Comparison of ENCODE assay signal across 9 mouse cellular contexts in the genomic region with DNA sequence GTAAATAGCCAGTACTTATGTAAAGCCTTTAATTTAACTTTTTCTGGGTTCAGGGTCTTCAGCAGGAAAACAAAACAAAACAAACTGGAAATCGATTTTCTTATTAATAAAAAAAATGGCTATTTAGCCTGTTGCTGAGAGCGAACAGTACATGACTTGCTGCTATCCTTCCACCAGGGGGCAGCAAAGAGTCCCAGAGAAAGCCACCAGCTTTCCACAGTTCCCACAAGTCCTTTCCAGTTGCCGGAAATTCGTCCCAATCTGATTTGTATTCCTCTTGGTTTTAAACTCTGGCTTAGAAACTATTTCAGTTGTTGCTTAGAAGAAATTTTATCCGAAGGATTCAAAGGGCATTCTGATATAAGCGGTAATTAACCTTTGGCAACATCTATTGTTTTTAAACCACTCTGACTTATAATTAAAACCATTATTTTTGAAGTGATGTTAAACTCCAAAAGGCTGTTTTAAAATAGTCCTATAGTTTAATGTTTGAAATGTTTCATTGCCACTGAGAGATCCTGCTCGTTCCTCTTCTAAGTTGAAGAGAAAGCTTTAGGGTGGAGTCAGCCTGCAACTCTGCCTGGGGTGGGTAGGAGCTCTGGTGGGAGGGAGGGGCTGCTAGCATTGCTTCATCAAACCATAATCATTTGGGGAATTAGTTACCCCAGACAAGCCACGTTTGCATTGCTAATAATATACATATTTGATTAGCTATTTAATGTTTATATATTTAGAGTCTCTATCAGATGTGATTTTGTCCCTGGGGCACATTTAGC. TPM values are rescaled to one million over a fixed set of nuclear protein-coding genes. Genes with fewer than 3 reads are reported as not detected.
A peak's percentile ranks its signal among the peaks of the same experiment; 100 is the strongest.
DNase-seq lines count a peak whose midpoint lies in the region; ATAC-seq and TF ChIP-seq lines count a peak whose summit lies in the region.
"Had no signal": no experiment of that assay in that cellular context is flagged by ENCODE, and none has a peak within 500 bp of the region (broad histone marks: within the 10 kb centered on the region; RNA-seq: fewer than 3 reads in every experiment).

No protein-coding gene starts in this region.

- no peaks in the 10 kb centered on the region for H3K36me3 ChIP-seq in embryonic facial prominence, embryonic 13.5 days
- H3K36me3 ChIP-seq in heart, embryonic 13.5 days, result no peaks in the 10 kb centered on the region
- no peaks in the 10 kb centered on the region for H3K36me3 ChIP-seq in liver, embryonic 12.5 days

- no peak overlapping the region for H3K9ac ChIP-seq in embryonic facial prominence, embryonic 13.5 days
- H3K9ac ChIP-seq in heart, embryonic 13.5 days, result peak overlapping the region; percentile 56; the same call in 1 of the 2 replicates
- H3K9ac ChIP-seq in liver, embryonic 12.5 days, result no peak overlapping the region

- no peaks in the 10 kb centered on the region for H3K9me3 ChIP-seq in embryonic facial prominence, embryonic 13.5 days
- H3K9me3 ChIP-seq in heart, embryonic 13.5 days, result no peaks in the 10 kb centered on the region
- no peaks in the 10 kb centered on the region for H3K9me3 ChIP-seq in liver, embryonic 12.5 days (replicated peaks)

- DNase-seq in CD4-positive helper T cell, adult 2 months (ENCODE audit: low read depth, low spot score), result peak; percentile 33
- DNase-seq in kidney, postnatal 10 days, result peak; percentile 85
- peak; percentile 73 for DNase-seq in neural tube, embryonic 10.5 days (ENCODE audit: extremely low spot score, low spot score)
- peak; percentile 52 for DNase-seq in testis, postnatal 14 days (ENCODE audit: low spot score)

- H3K27me3 ChIP-seq in embryonic facial prominence, embryonic 13.5 days, result no peaks in the 10 kb centered on the region
- H3K27me3 ChIP-seq in heart, embryonic 13.5 days (replicated peaks), result no peaks in the 10 kb centered on the region
- no peaks in the 10 kb centered on the region for H3K27me3 ChIP-seq in liver, embryonic 12.5 days (replicated peaks)

- TF ChIP-seq POLR2A in bone marrow, adult 2 months (IDR thresholded peaks at IDR 0.05; ENCODE audit: borderline replicate concordance, control insufficient read depth, low read depth, low read length), result no peak

- H3K4me2 ChIP-seq in embryonic facial prominence, embryonic 13.5 days, result peak overlapping the region; percentile 47
- peak overlapping the region; percentile 57 for H3K4me2 ChIP-seq in heart, embryonic 13.5 days
- peak overlapping the region; percentile 49 for H3K4me2 ChIP-seq in liver, embryonic 12.5 days

- H3K4me1 ChIP-seq in bone marrow, adult 2 months (ENCODE audit: control insufficient read depth, insufficient read depth, low read length), result peaks cover 6% of the 10 kb centered on the region; the same call in 1 of the 2 replicates
- no peaks in the 10 kb centered on the region for H3K4me1 ChIP-seq in embryonic facial prominence, embryonic 13.5 days
- no peaks in the 10 kb centered on the region for H3K4me1 ChIP-seq in heart, embryonic 13.5 days
- H3K4me1 ChIP-seq in liver, embryonic 12.5 days, result 0 out of 2 replicates have a peak, but pooled peaks cover 9% of the 10 kb centered on the region

- H3K4me3 ChIP-seq in bone marrow, adult 2 months (replicated peaks; ENCODE audit: control insufficient read depth, low read depth, low read length), result no peak overlapping the region
- peak overlapping the region; percentile 6; the same call in 1 of the 2 replicates for H3K4me3 ChIP-seq in embryonic facial prominence, embryonic 13.5 days
- H3K4me3 ChIP-seq in heart, embryonic 13.5 days, result peak overlapping the region; percentile 33
- H3K4me3 ChIP-seq in liver, embryonic 12.5 days, result 0 out of 2 replicates have a peak overlapping the region, but pooled peaks have one; percentile 1

- peak overlapping the region; percentile 92 for H3K27ac ChIP-seq in bone marrow, adult 2 months (ENCODE audit: control insufficient read depth, insufficient read depth, low read depth, low read length, poor library complexity)
- no peak overlapping the region for H3K27ac ChIP-seq in embryonic facial prominence, embryonic 13.5 days
- no peak overlapping the region for H3K27ac ChIP-seq in heart, embryonic 13.5 days (replicated peaks)
- H3K27ac ChIP-seq in liver, embryonic 12.5 days, result no peak overlapping the region

- ATAC-seq in embryonic facial prominence, embryonic 13.5 days (ENCODE audit: insufficient number of reproducible peaks, insufficient read depth, low FRiP score, low TSS enrichment, low read depth), result no peak
- no peak for ATAC-seq in heart, embryonic 13.5 days (ENCODE audit: extremely low read depth, insufficient number of reproducible peaks, low FRiP score, low TSS enrichment)
- 0 out of 2 replicates have a peak, but pooled peaks have one; percentile 62 for ATAC-seq in liver, embryonic 12.5 days

- WGBS in bone marrow, adult 2 months, result 15% methylated on average over 8 of the region's 8 CpGs
- 11% methylated on average over 8 of the region's 8 CpGs for WGBS in embryonic facial prominence, embryonic 13.5 days
- WGBS in heart, embryonic 13.5 days, result 12% methylated on average over 8 of the region's 8 CpGs
- 9% methylated on average over 8 of the region's 8 CpGs for WGBS in liver, embryonic 12.5 days (ENCODE audit: insufficient replicate concordance)

- TF ChIP-seq CTCF in bone marrow, adult 2 months (IDR thresholded peaks at IDR 0.05; ENCODE audit: control insufficient read depth, insufficient read depth, low read length), result peak; percentile 73

RNA-seq across cellular contexts. Expression of gene Gm28845, which starts 7.1 kb away (rescaled TPM):
- not detected in 2 replicates for polyA plus RNA-seq in bone marrow, adult 2 months (2011; ENCODE audit: insufficient read depth, insufficient read length, low replicate concordance, missing spikeins)
- not detected in 2 replicates for polyA plus RNA-seq in embryonic facial prominence, embryonic 13.5 days (2015; fragmentation: Nextera tagmentation; extraction: Ambion mirVana)
- not detected in 2 replicates for polyA plus RNA-seq in heart, embryonic 13.5 days (2015; fragmentation: Nextera tagmentation; extraction: Ambion mirVana)
- polyA plus RNA-seq in liver, embryonic 12.5 days (2016; fragmentation: Nextera tagmentation; extraction: Ambion mirVana), result not detected in 2 replicates
- polyA plus RNA-seq: gonadal fat pad, adult 2 months had no signal

RNA-seq across cellular contexts. Expression of gene Cryga, which starts 9.0 kb away (rescaled TPM):
- polyA plus RNA-seq in bone marrow, adult 2 months (2011; ENCODE audit: insufficient read depth, insufficient read length, low replicate concordance, missing spikeins), result not detected in 2 replicates
- polyA plus RNA-seq in embryonic facial prominence, embryonic 13.5 days (2015; fragmentation: Nextera tagmentation; extraction: Ambion mirVana), result not detected in 2 replicates
- not detected in 2 replicates for polyA plus RNA-seq in heart, embryonic 13.5 days (2015; fragmentation: Nextera tagmentation; extraction: Ambion mirVana)
- polyA plus RNA-seq in liver, embryonic 12.5 days (2016; fragmentation: Nextera tagmentation; extraction: Ambion mirVana), result not detected in 2 replicates
- polyA plus RNA-seq: gonadal fat pad, adult 2 months had no signal

RNA-seq across cellular contexts. Expression of gene D630023F18Rik, which starts 10.8 kb away (rescaled TPM):
- 0.59 TPM in 1 of 2 replicates, not detected in the other for polyA plus RNA-seq in bone marrow, adult 2 months (2011; ENCODE audit: insufficient read depth, insufficient read length, low replicate concordance, missing spikeins)
- 0.15 and 0.80 TPM in 2 replicates for polyA plus RNA-seq in embryonic facial prominence, embryonic 13.5 days (2015; fragmentation: Nextera tagmentation; extraction: Ambion mirVana)
- 0.16 and 0.29 TPM in 2 replicates for polyA plus RNA-seq in heart, embryonic 13.5 days (2015; fragmentation: Nextera tagmentation; extraction: Ambion mirVana)
- 0.10 and 0.33 TPM in 2 replicates for polyA plus RNA-seq in liver, embryonic 12.5 days (2016; fragmentation: Nextera tagmentation; extraction: Ambion mirVana)

RNA-seq across cellular contexts. Expression of gene Crygb, which starts 30.1 kb away (rescaled TPM):
- polyA plus RNA-seq in bone marrow, adult 2 months (2011; ENCODE audit: insufficient read depth, insufficient read length, low replicate concordance, missing spikeins), result not detected in 2 replicates
- 0.76 and 0.94 TPM in 2 replicates for polyA plus RNA-seq in embryonic facial prominence, embryonic 13.5 days (2015; fragmentation: Nextera tagmentation; extraction: Ambion mirVana)
- polyA plus RNA-seq in heart, embryonic 13.5 days (2015; fragmentation: Nextera tagmentation; extraction: Ambion mirVana), result 0.83 and 1.1 TPM in 2 replicates
- polyA plus RNA-seq in liver, embryonic 12.5 days (2016; fragmentation: Nextera tagmentation; extraction: Ambion mirVana), result not detected in 2 replicates
- polyA plus RNA-seq: gonadal fat pad, adult 2 months had no signal

RNA-seq across cellular contexts. Expression of gene Crygc, which starts 38.7 kb away (rescaled TPM):
- polyA plus RNA-seq in bone marrow, adult 2 months (2011; ENCODE audit: insufficient read depth, insufficient read length, low replicate concordance, missing spikeins), result not detected in 2 replicates
- polyA plus RNA-seq in embryonic facial prominence, embryonic 13.5 days (2015; fragmentation: Nextera tagmentation; extraction: Ambion mirVana), result not detected in 2 replicates
- polyA plus RNA-seq in heart, embryonic 13.5 days (2015; fragmentation: Nextera tagmentation; extraction: Ambion mirVana), result not detected in 2 replicates
- polyA plus RNA-seq in liver, embryonic 12.5 days (2016; fragmentation: Nextera tagmentation; extraction: Ambion mirVana), result not detected in 2 replicates

Comparison
In these comparisons a context has a peak if more than half of its experiments do, and no peak if none do; other contexts are left out.
1. DNase-seq: peak in every context shown above with its lines; median percentile 85 in kidney, postnatal 10 days; 73 in neural tube, embryonic 10.5 days; 52 in testis, postnatal 14 days; 33 in CD4-positive helper T cell, adult 2 months.